24 mouse cellular contexts compared by ENCODE assay signal in genomic region chr13:117390287-117390686, GRCm38 (mm10).
DNase-seq lines count a peak whose midpoint lies in the region; ATAC-seq and TF ChIP-seq lines count a peak whose summit lies in the region.
"Had no signal": no experiment of that assay in that cellular context is flagged by ENCODE, and none has a peak within 500 bp of the region (broad histone marks: within the 10 kb centered on the region; RNA-seq: fewer than 3 reads in every experiment).

No protein-coding gene starts in this region.

- no peak overlapping the region for H3K4me2 ChIP-seq in forebrain, postnatal 0 days (ENCODE audit: low read depth)
- H3K4me2 ChIP-seq: embryonic facial prominence, embryonic 13.5 days; heart, embryonic 11.5 days; hindbrain, embryonic 13.5 days; intestine, embryonic 15.5 days had no signal

- no peak overlapping the region for H3K4me3 ChIP-seq in forebrain, postnatal 0 days (ENCODE audit: low read depth, low read length)
- no peak overlapping the region for H3K4me3 ChIP-seq in forebrain, embryonic 10.5 days
- H3K4me3 ChIP-seq in embryonic fibroblast, embryonic 13.5 days (ENCODE audit: insufficient read depth, low read length), result no peak overlapping the region
- H3K4me3 ChIP-seq: embryonic facial prominence, embryonic 10.5 days; embryonic facial prominence, embryonic 13.5 days; hindbrain, embryonic 10.5 days; hindbrain, embryonic 13.5 days; intestine, embryonic 15.5 days had no signal

- no peak for DNase-seq in forebrain, postnatal 0 days
- no peak for DNase-seq in forebrain, embryonic 10.5 days (ENCODE audit: extremely low spot score, low spot score)
- DNase-seq in right cerebral cortex, postnatal 10 days (ENCODE audit: low spot score in 2 of 2), result peak; percentile 24 to 26
- DNase-seq in right cerebral cortex, postnatal 36 days (ENCODE audit: low spot score in 2 of 2), result no peak
- no peak for DNase-seq in B cell, adult 2 months
- DNase-seq: adrenal gland, adult 8-10 months; adrenal gland, postnatal 25 days; cerebellum, adult 11-12 months; cerebellum, adult 8-10 months; cerebellum, postnatal 10 days; cerebellum, postnatal 36 days; embryo, embryonic 11 days; gastrocnemius, postnatal 25 days had no signal

- H3K9me3 ChIP-seq in forebrain, postnatal 0 days (ENCODE audit: low read length), result no peaks in the 10 kb centered on the region
- H3K9me3 ChIP-seq in forebrain, embryonic 10.5 days, result no peaks in the 10 kb centered on the region
- H3K9me3 ChIP-seq: embryonic facial prominence, embryonic 10.5 days; embryonic facial prominence, embryonic 13.5 days; hindbrain, embryonic 13.5 days; intestine, embryonic 15.5 days had no signal

- ATAC-seq in forebrain, postnatal 0 days, result peak; percentile 51
- ATAC-seq: activated CD4-positive, CD25-positive, alpha-beta regulatory T cell, adult 4 months; CD4-positive, CD25-positive, alpha-beta regulatory T cell, adult 4 months; forebrain, embryonic 14.5 days; hindbrain, embryonic 16.5 days; intestine, embryonic 15.5 days had no signal

- H3K36me3 ChIP-seq in forebrain, postnatal 0 days (ENCODE audit: insufficient read depth), result no peaks in the 10 kb centered on the region
- no peaks in the 10 kb centered on the region for H3K36me3 ChIP-seq in forebrain, embryonic 10.5 days (replicated peaks)
- H3K36me3 ChIP-seq: embryonic facial prominence, embryonic 10.5 days; embryonic facial prominence, embryonic 13.5 days; hindbrain, embryonic 10.5 days; hindbrain, embryonic 13.5 days; intestine, embryonic 15.5 days had no signal

- no peak overlapping the region for H3K27ac ChIP-seq in forebrain, postnatal 0 days (ENCODE audit: low read depth, low read length)
- no peak overlapping the region for H3K27ac ChIP-seq in forebrain, embryonic 10.5 days
- peak overlapping the region; percentile 26; the same call in 1 of the 2 replicates for H3K27ac ChIP-seq in embryonic fibroblast, embryonic 13.5 days (ENCODE audit: insufficient read depth, low read length)
- H3K27ac ChIP-seq: embryonic facial prominence, embryonic 10.5 days; embryonic facial prominence, embryonic 13.5 days; hindbrain, embryonic 10.5 days; hindbrain, embryonic 13.5 days; intestine, embryonic 15.5 days had no signal

- TF ChIP-seq CTCF in forebrain, postnatal 0 days (IDR thresholded peaks at IDR 0.05; ENCODE audit: low read depth), result no peak
- no peak for TF ChIP-seq CTCF in embryonic fibroblast, embryonic 13.5 days (IDR thresholded peaks at IDR 0.05; ENCODE audit: borderline replicate concordance, insufficient read depth, low read length)

- no peak overlapping the region for H3K9ac ChIP-seq in forebrain, postnatal 0 days
- H3K9ac ChIP-seq: embryonic facial prominence, embryonic 13.5 days; hindbrain, embryonic 13.5 days; intestine, embryonic 15.5 days had no signal

- no peak for TF ChIP-seq POLR2A in embryonic fibroblast, embryonic 13.5 days (IDR thresholded peaks at IDR 0.05; ENCODE audit: low read depth, low read length)

- no peaks in the 10 kb centered on the region for H3K27me3 ChIP-seq in forebrain, postnatal 0 days (ENCODE audit: insufficient read depth, low read length)
- no peaks in the 10 kb centered on the region for H3K27me3 ChIP-seq in forebrain, embryonic 10.5 days (ENCODE audit: poor library complexity, severe bottlenecking)
- H3K27me3 ChIP-seq: embryonic facial prominence, embryonic 13.5 days; hindbrain, embryonic 13.5 days; intestine, embryonic 15.5 days had no signal

- no peaks in the 10 kb centered on the region for H3K4me1 ChIP-seq in forebrain, postnatal 0 days (ENCODE audit: insufficient read depth)
- H3K4me1 ChIP-seq in forebrain, embryonic 10.5 days, result no peaks in the 10 kb centered on the region
- no peaks in the 10 kb centered on the region for H3K4me1 ChIP-seq in embryonic fibroblast, embryonic 13.5 days (ENCODE audit: control insufficient read depth, insufficient read depth, low read length)
- H3K4me1 ChIP-seq: embryonic facial prominence, embryonic 10.5 days; embryonic facial prominence, embryonic 13.5 days; hindbrain, embryonic 10.5 days; hindbrain, embryonic 13.5 days; intestine, embryonic 15.5 days had no signal

Comparison
In these comparisons a context has a peak if more than half of its experiments do, and no peak if none do; other contexts are left out.
1. DNase-seq: peak in right cerebral cortex, postnatal 10 days (2 of 2); none in forebrain, postnatal 0 days (single experiment), forebrain, embryonic 10.5 days (single experiment), right cerebral cortex, postnatal 36 days (0 of 2) and B cell, adult 2 months (0 of 2).